Mouse (Mus musculus) CD8-positive naive resting alpha-beta T cell, adult 2 months (primary cell): Measurements from ENCODE around the gene Eif2b4.

Experiments used
- DNase-seq, 2 experiments: peaks; one replicate each; pipeline ENCODE4 v3.0.0; 2022; ENCODE audit warnings: low read depth in 2 of 2, low spot score in 2 of 2

The Eif2b4 gene

DNA sequence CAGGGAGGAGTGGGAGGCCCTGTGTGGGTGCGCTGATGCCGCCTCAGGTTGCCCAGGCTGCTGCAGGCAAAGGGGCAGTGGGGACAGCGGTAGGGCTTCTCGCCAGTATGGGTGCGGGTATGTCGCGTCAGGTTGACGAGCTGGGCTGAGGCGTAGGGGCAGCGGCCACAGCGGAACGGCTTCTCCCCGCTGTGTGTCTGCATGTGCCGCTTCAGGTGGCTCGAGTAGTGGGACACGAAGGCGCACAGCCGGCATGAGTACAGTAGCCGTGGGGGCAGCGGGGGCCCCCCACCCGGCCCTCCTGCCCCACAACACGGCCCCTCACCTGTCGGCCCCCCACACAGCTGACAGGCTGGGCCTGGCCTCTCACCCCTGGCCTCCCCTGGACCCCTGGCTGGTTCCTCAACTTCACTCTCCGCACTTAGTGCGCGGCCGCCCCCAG lies 7.1 kb upstream of the Eif2b4 start:
- no peak for DNase-seq

DNA sequence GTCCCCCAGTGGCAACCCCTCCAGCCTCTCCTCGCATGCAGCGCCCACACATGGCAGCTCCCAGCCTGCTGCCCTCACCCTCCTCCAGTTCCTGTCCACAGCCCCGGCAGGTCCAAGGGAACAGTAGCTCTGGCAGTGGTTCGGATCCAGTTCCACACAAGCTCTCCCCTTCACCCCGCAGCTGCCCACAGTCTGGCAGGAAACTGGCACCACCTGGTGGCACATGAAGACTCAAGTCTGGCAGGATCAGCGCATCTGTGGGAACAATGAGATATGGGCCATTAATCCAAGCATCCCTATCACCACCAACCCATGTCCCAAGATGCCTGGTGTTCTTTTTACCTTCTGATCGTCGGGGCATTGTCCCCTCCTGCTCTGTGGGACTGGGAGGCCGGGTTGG lies 6.7 kb upstream of the Eif2b4 start:
- no peak for DNase-seq

DNA sequence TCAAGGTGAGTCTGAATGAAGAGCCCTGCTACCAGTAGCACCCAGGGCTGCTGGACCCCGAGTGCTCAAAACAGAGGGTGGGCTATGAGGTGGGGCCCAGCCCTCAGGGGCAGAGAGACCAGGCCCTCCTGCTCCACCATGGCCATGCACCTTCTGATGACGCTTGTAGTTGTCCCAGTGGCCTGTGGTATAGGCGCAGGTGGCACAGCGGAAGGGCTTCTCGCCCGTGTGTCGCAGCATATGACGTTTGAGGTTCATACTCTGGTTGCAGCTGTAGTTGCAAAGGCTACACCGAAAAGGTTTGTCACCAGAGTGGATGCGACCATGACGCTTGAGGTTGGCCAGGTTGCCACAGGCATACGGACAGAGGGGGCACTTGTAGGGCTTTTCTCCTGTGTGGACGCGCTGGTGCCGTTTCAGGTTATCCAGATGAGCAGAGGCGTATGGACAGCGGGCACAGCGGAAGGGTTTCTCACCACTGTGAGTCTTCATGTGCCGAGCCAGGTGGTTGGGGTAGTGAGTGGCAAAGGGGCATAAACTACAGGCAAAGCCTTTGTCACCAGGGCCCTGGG lies 6.2 kb upstream of the Eif2b4 start:
- no peak for DNase-seq

DNA sequence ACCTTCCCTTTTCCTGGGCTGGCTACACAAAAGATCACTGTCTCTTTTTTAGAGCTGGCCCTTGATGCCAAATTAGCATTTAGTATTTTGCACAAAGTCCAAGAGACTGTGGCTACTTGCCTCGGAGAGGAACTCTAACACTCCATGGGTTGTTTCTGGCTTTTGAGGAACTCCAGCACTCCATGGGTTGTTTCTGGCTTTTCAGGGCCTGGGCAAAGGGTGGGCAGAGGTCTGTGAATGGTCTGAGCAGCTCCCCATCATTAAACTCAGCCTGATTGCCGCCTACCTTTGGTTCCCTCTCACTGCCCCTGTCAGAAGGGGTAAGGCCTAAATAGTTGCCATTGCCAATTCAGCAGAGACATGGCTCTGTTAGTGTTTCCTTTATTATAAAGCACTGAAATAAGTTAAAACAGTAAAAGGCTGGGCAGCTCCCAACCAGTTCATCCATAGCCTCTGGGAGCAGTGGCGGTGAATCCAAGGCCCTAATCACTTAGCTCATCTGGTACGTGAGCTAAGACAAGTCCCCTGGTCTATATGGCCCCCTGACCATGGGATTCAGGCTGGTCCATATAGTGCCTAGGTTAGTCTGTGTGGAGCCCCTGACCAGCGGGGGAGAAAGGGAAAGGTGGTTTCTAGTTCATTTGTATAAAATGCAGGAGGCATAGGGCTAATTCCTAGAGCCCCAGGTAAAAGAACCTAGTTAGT lies 5.5 kb upstream of the Eif2b4 start:
- no peak for DNase-seq

DNA sequence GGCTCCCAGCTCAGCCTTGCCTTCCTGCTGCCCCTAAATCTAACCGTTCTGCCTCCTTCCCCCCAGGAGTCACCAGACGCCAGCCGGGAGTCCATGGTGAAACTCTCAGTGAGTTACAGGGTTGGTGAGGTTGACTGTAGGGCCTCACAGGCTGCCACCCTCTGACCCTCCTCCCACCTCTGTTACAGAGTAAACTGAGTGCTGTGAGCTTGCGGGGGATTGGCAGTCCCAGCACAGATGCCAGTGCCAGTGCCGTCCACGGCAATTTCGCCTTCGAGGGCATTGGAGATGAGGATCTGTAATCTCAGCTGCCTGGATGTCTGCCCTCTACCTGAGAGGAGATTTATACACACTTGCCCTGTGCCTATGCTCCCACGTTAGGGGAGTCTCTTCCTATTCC lies 4.9 kb upstream of the Eif2b4 start:
- no peak for DNase-seq

DNA sequence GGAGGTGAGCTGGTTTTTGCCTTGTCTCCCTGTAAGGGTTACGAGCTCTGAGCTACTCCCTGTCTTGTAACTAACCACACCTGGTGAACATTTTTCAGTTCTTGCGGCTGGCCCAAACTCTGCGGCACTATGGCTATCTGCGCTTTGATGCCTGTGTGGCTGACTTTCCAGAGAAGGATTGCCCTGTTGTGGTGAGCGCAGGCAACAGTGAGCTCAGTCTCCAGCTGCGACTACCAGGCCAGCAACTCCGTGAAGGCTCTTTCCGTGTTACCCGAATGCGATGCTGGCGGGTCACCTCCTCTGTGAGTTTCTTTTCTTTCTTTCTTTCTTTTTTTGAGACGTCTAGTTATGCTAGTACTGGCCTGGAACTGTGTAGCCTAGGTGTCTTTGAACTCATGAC lies 3.8 kb upstream of the Eif2b4 start:
- no peak for DNase-seq

- DNase-seq: no peak
These were observed 3.0 kb upstream of the Eif2b4 start for GRCm38 (mm10) chr5:31196207-31196606.

GRCm38 (mm10) chr5:31195671-31196070 lies 2.4 kb upstream of the Eif2b4 start:
- no peak for DNase-seq

DNA sequence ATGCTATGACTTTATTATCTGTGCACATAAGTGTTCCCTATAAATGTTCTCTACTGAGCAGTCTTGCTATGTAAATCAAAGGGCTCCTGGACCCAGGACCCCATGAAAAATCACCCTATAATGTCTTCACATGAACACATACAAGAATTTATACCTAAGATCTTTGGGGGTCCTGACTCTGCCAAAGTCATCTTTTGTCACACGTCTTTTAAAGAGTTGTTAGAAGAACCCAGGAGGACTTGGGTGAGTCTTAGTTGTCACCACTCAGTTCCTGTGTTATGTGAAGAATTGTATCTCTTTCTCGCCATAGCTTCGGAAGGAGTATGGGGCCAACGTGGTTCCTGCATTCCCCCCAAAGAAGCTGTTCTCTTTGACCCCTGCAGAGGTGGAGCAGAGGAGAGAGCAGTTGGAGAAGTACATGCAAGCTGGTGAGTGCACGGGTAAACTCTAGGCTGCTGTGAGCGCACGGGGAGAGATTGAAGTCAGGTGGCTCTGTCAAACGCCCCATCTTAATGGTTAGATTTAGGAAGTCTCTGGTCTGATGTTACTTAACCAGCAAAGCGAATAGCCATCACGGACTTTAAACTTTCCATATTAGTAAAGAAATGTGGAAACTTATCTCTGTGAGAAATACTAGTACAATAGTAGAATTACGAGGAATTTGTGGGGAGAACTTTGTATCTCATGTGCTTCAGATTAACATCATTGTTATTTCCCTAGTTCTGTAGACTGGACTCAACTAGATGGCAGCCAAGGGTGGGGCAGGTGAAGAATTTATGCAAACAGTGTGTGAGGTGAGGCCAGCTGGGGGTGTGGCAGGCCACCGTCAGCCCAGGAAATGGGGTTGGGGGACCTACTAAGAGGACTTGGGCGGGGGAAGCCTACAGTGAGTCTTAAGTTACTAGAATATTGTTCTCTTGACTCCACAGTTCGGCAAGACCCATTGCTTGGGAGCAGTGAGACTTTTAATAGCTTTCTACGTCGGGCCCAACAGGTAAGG lies 1.6 kb upstream of the Eif2b4 start:
- no peak for DNase-seq

- DNase-seq: no peak
These were observed 526 bp upstream of the Eif2b4 start for GRCm38 (mm10) chr5:31193631-31194281.

DNA sequence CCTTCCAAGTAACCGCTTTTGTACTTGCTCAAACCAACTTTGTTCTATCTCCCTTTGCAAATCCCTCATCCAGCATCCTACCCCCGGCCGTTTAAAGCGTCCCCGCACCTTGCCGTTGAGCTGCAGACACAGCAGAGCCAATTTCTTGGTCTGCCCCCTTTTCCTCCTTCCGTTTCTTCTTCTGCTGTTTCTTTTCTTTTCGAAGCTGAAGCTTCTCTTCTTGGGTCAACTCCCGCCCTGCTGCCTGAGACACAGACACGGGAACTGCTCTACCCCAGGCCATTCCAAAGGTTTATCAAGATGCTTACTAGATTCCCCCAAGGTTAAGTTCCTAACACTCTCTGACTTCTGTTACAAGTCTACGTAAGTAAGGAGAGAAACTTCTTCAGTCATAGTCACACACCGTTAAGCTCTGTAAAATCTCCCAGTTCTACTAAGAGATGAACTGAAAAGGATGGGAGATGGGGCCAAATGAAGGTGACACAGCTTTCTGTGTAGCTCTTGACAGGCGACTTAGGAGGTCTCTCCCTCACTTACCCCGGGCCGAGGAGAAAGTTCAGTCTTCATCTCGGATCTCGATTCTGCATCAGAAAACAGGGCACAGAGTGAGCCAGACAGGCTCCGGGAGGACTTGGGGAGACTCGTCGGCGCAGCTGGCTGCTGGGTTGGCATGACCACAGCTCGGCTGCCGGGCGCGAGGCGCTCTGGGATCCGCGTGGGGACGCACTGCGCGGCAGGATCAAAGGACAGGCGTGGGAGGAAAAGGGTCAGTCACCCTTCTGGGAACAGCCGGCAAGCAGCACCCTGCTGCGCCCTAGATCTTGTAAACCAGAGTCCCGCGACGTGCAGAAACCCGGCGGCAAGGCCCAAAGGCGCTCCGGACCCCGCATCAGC lies 938 bp downstream of the Eif2b4 start:
- no peak for DNase-seq

DNA sequence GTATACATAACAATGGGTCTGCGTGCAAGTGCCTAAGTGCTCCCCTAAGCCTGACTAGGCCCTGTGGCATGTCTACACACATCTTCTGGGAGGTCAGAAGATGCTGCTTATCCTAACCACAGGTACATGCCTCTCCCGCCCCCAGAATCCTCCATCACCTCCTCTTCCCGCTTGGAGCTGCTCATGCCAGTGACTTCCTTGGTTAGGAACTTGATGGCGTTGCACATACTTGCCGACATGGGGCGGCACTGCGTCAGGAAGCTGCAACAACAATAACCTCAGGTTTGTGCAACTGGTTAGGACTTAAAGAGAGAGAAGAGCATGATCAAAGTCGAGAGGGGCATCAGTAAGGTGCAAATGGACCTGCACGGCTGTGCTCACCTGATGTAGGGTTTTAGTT lies 3.0 kb downstream of the Eif2b4 start:
- DNase-seq: no peak

DNA sequence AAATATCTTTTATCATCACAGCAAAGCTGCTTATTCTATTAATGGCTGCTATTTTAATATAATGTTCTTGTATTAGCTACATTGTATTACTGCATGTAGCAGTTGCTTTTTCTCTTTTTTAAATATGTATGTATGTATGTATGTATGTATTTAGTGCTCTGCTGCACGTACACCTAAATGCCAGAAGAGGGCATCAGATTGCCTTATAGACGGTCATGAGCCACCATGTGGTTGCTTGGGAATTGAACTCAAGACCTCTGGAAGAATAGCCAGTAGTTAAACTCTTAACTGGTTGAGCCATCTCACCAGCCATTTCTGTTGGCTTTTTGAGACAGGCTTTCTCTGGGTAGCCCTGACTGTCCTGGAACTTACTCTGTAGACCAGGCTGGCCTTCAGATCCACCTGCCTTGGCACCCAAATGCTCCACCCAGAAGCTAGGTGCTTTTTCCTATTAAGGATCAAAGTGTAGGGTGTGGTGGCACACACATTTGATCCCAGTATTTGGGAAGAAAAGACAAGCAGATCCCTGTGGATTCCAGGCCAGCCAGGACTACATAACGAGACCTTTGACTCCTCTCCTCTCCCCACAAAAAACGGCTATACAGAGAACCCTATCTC lies 4.9 kb downstream of the Eif2b4 start:
- DNase-seq: no peak

DNA sequence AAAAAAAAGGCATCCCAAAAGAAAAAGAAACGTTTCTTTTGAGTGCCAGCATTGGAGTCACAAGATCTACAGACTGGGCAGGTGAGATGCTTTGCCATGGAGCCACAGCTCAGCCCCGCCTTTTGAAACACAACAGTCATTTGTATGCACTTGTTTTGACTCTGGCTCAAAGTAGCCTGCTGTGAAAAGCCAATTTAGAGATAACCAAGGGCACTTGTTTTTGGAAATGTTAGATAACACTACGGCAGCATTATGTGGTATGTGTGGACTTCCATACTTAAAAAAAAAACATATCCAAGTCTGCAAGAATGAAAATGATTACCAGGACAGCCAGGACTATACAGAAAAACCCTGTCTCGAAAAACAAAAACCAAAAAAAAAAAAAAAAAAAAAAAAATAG lies 9.6 kb downstream of the Eif2b4 start:
- no peak for DNase-seq

GRCm38 (mm10) chr5:31181183-31181770 lies 12.0 kb downstream of the Eif2b4 start:
- no peak for DNase-seq

DNA sequence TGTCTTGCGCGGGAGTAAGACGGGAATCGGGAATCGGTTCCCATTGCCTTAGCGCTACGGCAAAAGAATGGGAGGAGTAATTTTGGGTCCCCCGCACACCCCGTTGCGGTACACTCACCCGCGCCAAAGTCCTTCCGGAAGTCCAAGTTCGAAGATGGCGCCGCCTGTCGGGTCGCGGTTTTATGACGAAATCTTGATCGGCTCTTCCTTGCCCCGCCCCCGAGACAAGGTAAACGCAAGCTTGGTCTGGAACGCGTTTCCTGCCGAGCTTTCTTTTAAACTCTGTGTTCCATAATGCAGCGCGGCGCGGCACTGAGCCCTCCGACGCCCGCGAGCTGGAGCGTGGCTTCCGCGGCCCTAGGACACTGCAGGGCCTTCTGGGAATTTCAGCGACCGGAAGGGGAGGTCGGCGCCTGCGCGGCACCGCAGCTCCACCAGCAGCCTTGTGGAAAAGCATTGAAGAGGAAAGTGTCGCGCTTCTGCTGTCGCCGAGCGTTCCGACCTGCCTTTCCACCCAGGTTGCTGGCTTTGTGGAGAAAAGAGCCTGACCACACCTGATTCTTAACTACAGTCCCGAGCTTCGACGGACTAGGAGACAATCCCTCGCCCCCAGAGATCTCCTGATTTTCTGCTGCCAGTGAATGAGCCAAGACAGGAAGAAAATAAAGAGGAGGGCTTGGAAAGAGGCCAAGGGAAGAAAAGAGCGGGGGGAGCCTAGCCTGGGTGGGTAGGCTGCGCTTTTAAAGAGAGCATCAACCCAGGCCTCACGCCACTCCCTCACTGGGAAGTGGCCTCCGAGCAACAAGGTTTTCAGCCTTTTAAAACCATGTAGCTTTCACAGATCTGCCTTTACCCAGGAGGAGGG lies 13.2 kb downstream of the Eif2b4 start, which contains the start of the genes Gm29609 and Gtf3c2:
TSS of gene Gm29609 (minus strand) at position 146 of the 865 bp plus-strand sequence.
TSS of gene Gtf3c2 (minus strand) at position 379 of the 865 bp plus-strand sequence.
- DNase-seq: peak; percentile 95 to 97

GRCm38 (mm10) chr5:31179301-31179765 lies 13.9 kb downstream of the Eif2b4 start:
- no peak for DNase-seq

DNA sequence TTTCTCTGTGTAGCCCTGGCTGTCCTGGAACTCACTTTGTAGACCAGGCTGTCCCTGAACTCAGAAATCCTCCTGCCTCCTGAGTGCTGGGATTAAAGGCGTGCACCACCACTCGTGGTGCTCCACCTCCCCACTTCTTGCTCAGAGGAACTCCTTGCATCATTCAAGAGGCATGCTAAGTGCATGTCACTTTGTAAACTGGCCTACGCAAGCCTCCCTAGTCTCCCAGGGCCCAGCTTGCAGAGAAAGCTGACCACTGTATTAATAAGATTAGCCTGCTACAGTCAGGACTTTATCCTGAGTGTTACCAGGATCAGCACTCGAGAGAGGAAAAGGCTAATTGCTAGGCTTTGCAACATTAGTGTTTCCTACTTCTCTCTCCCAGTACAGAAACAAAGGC lies 24.6 kb downstream of the Eif2b4 start:
- DNase-seq: no peak
